Mouse (Mus musculus) spleen, postnatal 10 days (tissue): ENCODE results near the gene Aff3.

Experiments
- DNase-seq, 2 experiments: peaks; one replicate each; pipeline ENCODE4 v3.0.0; 2021 to 2022; ENCODE audit warnings: low spot score in 2 of 2

The Aff3 gene

GRCm38 (mm10) chr1:38321861-38322260 is 342.9 kb downstream of the Aff3 start:
- no peak for DNase-seq

GRCm38 (mm10) chr1:38320971-38321305 is 343.8 kb downstream of the Aff3 start:
- no peak for DNase-seq

GRCm38 (mm10) chr1:38320126-38320970 is 344.4 kb downstream of the Aff3 start:
- no peak for DNase-seq

GRCm38 (mm10) chr1:38318614-38319013 is 346.1 kb downstream of the Aff3 start:
- DNase-seq = no peak

DNA sequence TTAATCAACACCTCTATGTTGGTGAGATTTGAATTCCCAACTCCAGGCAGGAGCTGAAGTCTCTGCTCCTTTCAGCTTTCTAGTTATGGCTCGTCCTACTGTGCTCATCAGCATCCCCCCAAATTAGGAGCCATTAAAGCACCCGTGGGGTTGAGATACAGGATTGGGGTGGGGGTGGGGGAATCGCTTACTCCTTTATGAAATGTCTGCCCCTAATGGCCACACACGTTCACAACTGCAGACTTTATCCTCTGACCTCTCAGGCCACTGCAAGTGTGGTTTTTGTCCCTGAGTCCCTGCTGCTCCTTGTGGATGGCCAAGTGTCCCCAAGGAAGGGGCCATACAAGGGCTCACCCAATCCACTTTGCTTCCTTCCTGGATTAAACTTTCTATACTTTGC is 348.8 kb downstream of the Aff3 start:
- no peak for DNase-seq

GRCm38 (mm10) chr1:38310496-38310895 is 354.3 kb downstream of the Aff3 start:
- no peak for DNase-seq

GRCm38 (mm10) chr1:38310076-38310475 is 354.7 kb downstream of the Aff3 start:
- no peak for DNase-seq

- DNase-seq = no peak
Observed at GRCm38 (mm10) chr1:38309341-38309740, 355.4 kb downstream of the Aff3 start.

GRCm38 (mm10) chr1:38308705-38308996 is 356.1 kb downstream of the Aff3 start:
- no peak for DNase-seq

DNA sequence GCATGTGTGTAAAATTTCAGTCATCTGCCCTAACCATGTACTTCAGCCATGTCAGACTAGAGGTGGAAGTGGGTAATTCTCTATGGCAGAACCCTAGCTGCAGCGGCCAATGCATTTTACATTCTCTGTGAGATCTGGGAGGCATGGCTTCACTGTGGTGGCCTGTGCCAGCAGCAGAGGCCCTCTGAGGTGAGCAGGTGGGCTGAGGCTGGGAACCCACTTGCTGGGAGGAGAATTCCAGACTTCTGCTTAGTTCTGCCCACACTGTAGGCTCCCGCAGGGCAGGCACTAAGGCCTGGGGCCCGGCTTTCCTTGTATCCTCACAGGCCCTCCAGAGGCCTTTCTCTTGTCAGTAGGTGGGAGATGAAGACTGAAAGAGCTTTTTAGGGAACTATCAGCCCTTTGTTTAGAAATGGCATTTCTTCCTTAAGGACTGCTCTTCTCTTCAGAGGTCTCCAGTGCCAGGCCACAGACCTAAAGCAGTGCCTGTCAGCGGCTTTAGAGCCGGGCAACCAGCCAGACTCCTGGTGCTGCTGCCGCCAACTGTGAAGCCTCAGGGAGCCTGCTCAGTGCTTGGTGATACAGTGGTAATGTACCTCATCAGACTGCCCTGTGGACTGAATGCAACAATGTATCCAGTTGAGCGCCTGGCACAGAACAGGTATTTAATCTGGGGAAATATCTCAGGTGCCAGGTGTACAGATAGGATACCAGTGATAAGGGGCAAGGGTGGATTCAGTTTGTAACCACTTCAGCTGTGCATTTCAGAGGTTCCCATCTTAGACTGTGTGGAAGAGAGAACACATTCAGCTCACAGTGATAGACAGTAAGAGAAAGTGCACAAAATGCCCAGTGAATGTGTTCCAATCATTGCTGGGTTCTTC is 356.7 kb downstream of the Aff3 start:
- DNase-seq = no peak

- no peak for DNase-seq
Observed at GRCm38 (mm10) chr1:38307234-38307633, 357.5 kb downstream of the Aff3 start.

- DNase-seq = no peak
Observed at GRCm38 (mm10) chr1:38306146-38306545, 358.6 kb downstream of the Aff3 start.

GRCm38 (mm10) chr1:38304376-38304775 is 360.4 kb downstream of the Aff3 start:
- no peak for DNase-seq

DNA sequence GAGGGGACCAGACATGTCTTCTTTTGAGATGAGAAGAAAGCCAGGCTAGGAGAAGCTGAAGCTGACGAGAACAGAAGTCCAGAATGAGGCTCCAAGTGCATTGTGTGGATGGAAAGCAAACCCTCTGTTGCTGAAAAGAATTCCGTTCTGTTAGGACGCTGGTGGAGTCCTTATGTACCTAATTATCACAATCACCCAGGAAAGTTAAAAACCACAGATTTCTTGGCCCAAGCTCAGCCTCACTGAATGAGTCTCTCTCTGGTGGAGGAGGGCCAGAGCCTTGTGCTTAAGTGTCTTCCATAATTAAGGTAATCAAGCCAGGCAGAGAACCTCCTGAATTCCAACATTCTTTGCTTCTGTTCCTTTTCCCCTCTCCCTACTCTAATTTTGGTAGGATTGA is 366.5 kb downstream of the Aff3 start:
- DNase-seq = no peak

DNA sequence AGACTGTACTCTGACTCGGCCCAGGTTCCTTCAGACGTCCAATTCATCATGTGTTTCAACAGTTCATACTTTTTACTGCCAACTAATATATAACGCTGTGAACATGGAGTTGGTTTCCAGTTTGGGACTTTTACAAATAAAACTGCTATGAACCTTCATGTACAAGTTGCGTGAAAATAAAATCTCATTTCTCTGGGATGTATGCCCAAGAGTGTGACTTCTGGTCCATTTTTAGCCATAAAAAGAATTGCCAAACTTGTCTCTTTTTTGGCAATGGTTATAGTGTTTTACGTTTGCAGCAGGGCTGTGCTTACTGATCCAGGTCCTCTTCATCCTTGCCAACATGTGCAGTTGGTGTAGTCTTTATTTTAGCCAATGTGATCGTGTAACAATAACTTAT is 369.8 kb downstream of the Aff3 start:
- no peak for DNase-seq

GRCm38 (mm10) chr1:38294336-38294695 is 370.4 kb downstream of the Aff3 start:
- DNase-seq = no peak

- DNase-seq = no peak
Observed at GRCm38 (mm10) chr1:38293671-38294335, 371.0 kb downstream of the Aff3 start.

- no peak for DNase-seq
Observed at GRCm38 (mm10) chr1:38292851-38293250, 371.9 kb downstream of the Aff3 start.

GRCm38 (mm10) chr1:38291915-38292314 is 372.8 kb downstream of the Aff3 start:
- DNase-seq = no peak

DNA sequence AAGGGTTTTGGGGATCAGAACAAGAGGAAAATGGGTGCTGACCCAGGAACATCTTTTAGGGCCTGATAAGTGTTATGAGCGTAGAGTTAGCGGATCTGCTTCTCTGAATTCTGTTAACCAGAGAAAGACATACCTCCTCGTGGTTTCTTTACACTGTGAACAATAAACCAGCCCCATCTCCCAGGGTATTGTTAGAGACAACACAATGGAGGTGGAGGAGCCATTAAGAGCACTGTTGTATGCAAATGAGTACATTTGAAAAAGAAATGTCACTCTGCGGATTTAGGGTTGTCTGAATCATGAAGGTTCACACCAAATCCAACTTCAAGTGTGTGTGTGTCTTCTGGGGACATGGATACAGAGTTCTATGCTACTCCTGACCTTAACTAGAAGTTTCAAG is 373.3 kb downstream of the Aff3 start:
- no peak for DNase-seq

GRCm38 (mm10) chr1:38290881-38291280 is 373.9 kb downstream of the Aff3 start:
- no peak for DNase-seq

DNA sequence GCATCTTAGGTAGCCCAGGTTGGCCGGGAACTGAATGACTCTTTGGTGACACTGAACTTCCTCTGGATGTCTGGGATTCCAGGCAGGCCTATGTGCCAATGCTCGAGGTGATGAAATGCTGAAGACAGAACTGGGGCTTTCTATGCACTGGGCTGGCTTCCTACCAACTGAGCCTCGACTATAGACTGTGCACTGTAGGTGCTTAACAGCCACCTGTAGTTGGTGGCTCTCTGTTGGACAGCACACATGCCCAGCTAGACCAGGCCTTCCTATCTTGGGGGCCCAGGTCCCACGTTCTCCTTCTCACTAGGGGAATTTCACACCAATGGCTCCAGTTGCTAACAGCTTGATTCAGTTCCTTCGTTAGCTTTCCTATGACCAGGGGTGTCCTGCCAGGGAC is 374.9 kb downstream of the Aff3 start:
- no peak for DNase-seq

GRCm38 (mm10) chr1:38288716-38289115 is 376.0 kb downstream of the Aff3 start:
- no peak for DNase-seq
